Mouse (Mus musculus): ENCODE results near the gene Wdr83os. TPM values are rescaled to one million over a fixed set of nuclear protein-coding genes. Genes with fewer than 3 reads are reported as not detected.

Wdr83os gene
- 104 TPM for polyA plus RNA-seq (2021)

GRCm38 (mm10) chr8:85080532-85081215 is at the start of gene Wdr83os:
Gene Wdr83os, plus strand, starts transcription at chr8:85080740.
- ATAC-seq (no peak), DNase-seq (ENCODE audit: low read depth, low spot score) (no peak)
- POLR2A ChIA-PET, result interaction anchor here (0.8 kb wide), 1 partner anchor 8 kb away, joined by 3 read pairs; no protein-coding TSS in a partner anchor
- in situ Hi-C loops (cut with MboI; ENCODE audit: low pct_unique_long_range_greater_than_20kb), result no loop called here
- no peaks in the 10 kb centered on the region for H3K27me3 ChIP-seq
- CTCF ChIA-PET, result no interaction called here
- TF ChIP-seq CTCF (IDR thresholded peaks at IDR 0.05), result no peak

- H3K27me3 ChIP-seq, result no peaks in the 10 kb centered on the region
- in situ Hi-C loops (cut with MboI; ENCODE audit: low pct_unique_long_range_greater_than_20kb), result no loop called here
- TF ChIP-seq CTCF (IDR thresholded peaks at IDR 0.05), result no peak
- CTCF ChIA-PET, result interaction anchor here (3.1 kb wide), 1 partner anchor 58 kb away, joined by 9 read pairs; no protein-coding TSS in a partner anchor
- no peak for DNase-seq (ENCODE audit: low read depth, low spot score)
- POLR2A ChIA-PET, result no interaction called here
- ATAC-seq, result no peak
Observed at GRCm38 (mm10) chr8:85032622-85033311, 47.8 kb upstream of the Wdr83os start.

GRCm38 (mm10) chr8:85033867-85034266 is 46.7 kb upstream of the Wdr83os start:
- in situ Hi-C loops (cut with MboI; ENCODE audit: low pct_unique_long_range_greater_than_20kb), result no loop called here
- no peak for TF ChIP-seq CTCF (IDR thresholded peaks at IDR 0.05)
- ChIA-PET CTCF (no interaction called here), POLR2A (no interaction called here)
- no peak for DNase-seq (ENCODE audit: low read depth, low spot score)
- ATAC-seq, result no peak
- no peaks in the 10 kb centered on the region for H3K27me3 ChIP-seq

- no peak for DNase-seq (ENCODE audit: low read depth, low spot score)
- ATAC-seq, result no peak
- no peaks in the 10 kb centered on the region for H3K27me3 ChIP-seq
- POLR2A ChIA-PET, result no interaction called here
- in situ Hi-C loops (cut with MboI; ENCODE audit: low pct_unique_long_range_greater_than_20kb), result no loop called here
- CTCF ChIA-PET, result interaction anchor here (1.4 to 1.6 kb wide), 2 partner anchors 28 to 61 kb away, joined by 3 to 4 read pairs; no protein-coding TSS in a partner anchor
- TF ChIP-seq CTCF (IDR thresholded peaks at IDR 0.05), result no peak
Observed at GRCm38 (mm10) chr8:85034764-85035163, 45.8 kb upstream of the Wdr83os start.

- ATAC-seq, result no peak
- ChIA-PET POLR2A (interaction anchor here (1.3 to 4.1 kb wide), 3 partner anchors 9 to 40 kb away, joined by 3 to 22 read pairs (median 11); partner anchors contain the start of gene Trir), CTCF (interaction anchor here (0.7 to 2.6 kb wide), 4 partner anchors 9 to 61 kb away, joined by 3 to 8 read pairs (median 4); partner anchors contain the start of genes Asna1, Man2b1 and Trir)
- no peaks in the 10 kb centered on the region for H3K27me3 ChIP-seq
- no peak for DNase-seq (ENCODE audit: low read depth, low spot score)
- in situ Hi-C loops (cut with MboI; ENCODE audit: low pct_unique_long_range_greater_than_20kb), result no loop called here
- TF ChIP-seq CTCF (IDR thresholded peaks at IDR 0.05), result no peak
Observed at GRCm38 (mm10) chr8:85035165-85035727, 45.3 kb upstream of the Wdr83os start.

- in situ Hi-C loops (cut with MboI; ENCODE audit: low pct_unique_long_range_greater_than_20kb), result no loop called here
- CTCF ChIA-PET, result interaction anchor here (0.7 to 2.6 kb wide), 6 partner anchors 10 to 62 kb away, joined by 3 to 8 read pairs (median 3); partner anchors contain the start of genes Asna1, Man2b1 and Trir
- ATAC-seq (no peak), DNase-seq (ENCODE audit: low read depth, low spot score) (no peak)
- POLR2A ChIA-PET, result interaction anchor here (0.7 to 4.1 kb wide), 7 partner anchors 9 to 58 kb away, joined by 3 to 22 read pairs (median 5); partner anchors contain the start of genes Fbxw9, Junb and Trir
- H3K27me3 ChIP-seq, result no peaks in the 10 kb centered on the region
- TF ChIP-seq CTCF (IDR thresholded peaks at IDR 0.05), result no peak
Observed at GRCm38 (mm10) chr8:85035728-85036310, 44.7 kb upstream of the Wdr83os start.

GRCm38 (mm10) chr8:85036381-85036717 is 44.2 kb upstream of the Wdr83os start:
- DNase-seq (ENCODE audit: low read depth, low spot score) (no peak), ATAC-seq (peak; percentile 36)
- POLR2A ChIA-PET, result interaction anchor here (0.7 to 4.1 kb wide), 11 partner anchors 9 to 347 kb away, joined by 3 to 22 read pairs (median 4); partner anchors contain the start of genes Fbxw9, Junb and Trir
- H3K27me3 ChIP-seq, result no peaks in the 10 kb centered on the region
- in situ Hi-C loops (cut with MboI; ENCODE audit: low pct_unique_long_range_greater_than_20kb), result no loop called here
- CTCF ChIA-PET, result interaction anchor here (0.9 to 2.6 kb wide), 4 partner anchors 10 to 62 kb away, joined by 3 to 8 read pairs (median 4); partner anchors contain the start of genes Asna1 and Trir
- TF ChIP-seq CTCF (IDR thresholded peaks at IDR 0.05), result no peak

GRCm38 (mm10) chr8:85036718-85037365 is 43.7 kb upstream of the Wdr83os start, which contains the start of gene Tnpo2:
Gene Tnpo2, plus strand, starts transcription at chr8:85036915.
- DNase-seq (ENCODE audit: low read depth, low spot score) (peak; percentile 86), ATAC-seq (peak; percentile 70)
- ChIA-PET POLR2A (interaction anchor here (0.6 to 4.1 kb wide), 18 partner anchors 9 to 348 kb away, joined by 3 to 22 read pairs (median 4); partner anchors contain the start of genes Fbxw9, Gm5741, Junb and Man2b1), CTCF (interaction anchor here (0.9 to 2.6 kb wide), 3 partner anchors 11 to 47 kb away, joined by 3 to 8 read pairs (median 3); partner anchors contain the start of genes Asna1 and Trir)
- TF ChIP-seq CTCF (IDR thresholded peaks at IDR 0.05), result no peak
- in situ Hi-C loops (cut with MboI; ENCODE audit: low pct_unique_long_range_greater_than_20kb), result no loop called here
- H3K27me3 ChIP-seq, result no peaks in the 10 kb centered on the region

GRCm38 (mm10) chr8:85037366-85037680 is 43.2 kb upstream of the Wdr83os start:
- DNase-seq (ENCODE audit: low read depth, low spot score) (no peak), ATAC-seq (no peak)
- in situ Hi-C loops (cut with MboI; ENCODE audit: low pct_unique_long_range_greater_than_20kb), result no loop called here
- ChIA-PET CTCF (interaction anchor here (1.0 to 2.6 kb wide), 5 partner anchors 11 to 62 kb away, joined by 3 to 10 read pairs (median 8); partner anchors contain the start of genes Asna1, Dhps and Trir), POLR2A (interaction anchor here (0.6 to 4.1 kb wide), 14 partner anchors 11 to 348 kb away, joined by 3 to 22 read pairs (median 4); partner anchors contain the start of genes Fbxw9, Gm5741, Man2b1 and Trir)
- H3K27me3 ChIP-seq, result no peaks in the 10 kb centered on the region
- TF ChIP-seq CTCF (IDR thresholded peaks at IDR 0.05), result no peak
